Comparison of ENCODE assay signal across 14 mouse cellular contexts in the genomic region with DNA sequence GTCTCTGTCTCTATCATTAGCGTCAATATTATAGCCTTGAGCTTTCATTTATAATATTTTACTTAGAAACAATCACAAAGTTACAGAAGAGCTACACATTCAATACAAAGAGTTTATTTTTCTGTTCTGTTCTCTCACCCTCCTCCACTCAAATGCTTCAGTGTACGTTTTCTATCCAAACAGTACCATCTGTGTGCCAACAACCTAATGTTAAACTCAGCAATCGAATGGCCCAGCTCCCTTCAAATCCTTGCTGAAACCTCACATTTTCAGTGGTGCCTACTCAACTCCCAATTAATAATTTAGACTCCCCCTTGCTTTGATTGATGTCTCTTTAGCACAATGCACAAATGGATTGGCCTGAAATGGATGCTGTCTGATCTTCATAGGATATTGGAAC.
"Had no signal": no experiment of that assay in that cellular context is flagged by ENCODE, and none has a peak within 500 bp of the region (broad histone marks: within the 10 kb centered on the region; RNA-seq: fewer than 3 reads in every experiment).

No protein-coding gene starts in this region.

- DNase-seq: lung, adult 18-20 months; lung, embryonic 14.5 days; lung, postnatal 10 days; right cerebral cortex, postnatal 14 days; thymus, adult 18-20 months; thymus, postnatal 14 days; thymus, postnatal 36 days had no signal

- H3K4me3 ChIP-seq: megakaryocyte, embryonic 14.5 days; midbrain, embryonic 13.5 days; midbrain, embryonic 15.5 days; neural tube, embryonic 12.5 days; stomach, embryonic 15.5 days had no signal

- H3K9ac ChIP-seq: lung, embryonic 14.5 days; midbrain, embryonic 13.5 days; midbrain, embryonic 15.5 days; neural tube, embryonic 12.5 days; stomach, embryonic 15.5 days had no signal

- H3K27ac ChIP-seq: macrophage; midbrain, embryonic 13.5 days; midbrain, embryonic 15.5 days; neural tube, embryonic 12.5 days; stomach, embryonic 15.5 days; stomach, postnatal 0 days had no signal

- H3K4me1 ChIP-seq: midbrain, embryonic 13.5 days; midbrain, embryonic 15.5 days; neural tube, embryonic 12.5 days; stomach, embryonic 15.5 days had no signal

- H3K36me3 ChIP-seq: midbrain, embryonic 13.5 days; midbrain, embryonic 15.5 days; neural tube, embryonic 12.5 days; stomach, embryonic 15.5 days had no signal

- H3K27me3 ChIP-seq: megakaryocyte, embryonic 14.5 days; midbrain, embryonic 13.5 days; midbrain, embryonic 15.5 days; neural tube, embryonic 12.5 days; stomach, embryonic 15.5 days had no signal
